Mouse (Mus musculus): ENCODE results near the gene Clcn5. TPM values are rescaled to one million over a fixed set of nuclear protein-coding genes. Genes with fewer than 3 reads are reported as not detected.

The Clcn5 gene
- total and polyA plus RNA-seq, 3 experiments, result 0.68 to 3.7 (median 2.9) TPM

GRCm38 (mm10) chrX:7156026-7156732, 163.0 kb downstream of the Clcn5 start:
- Histone ChIP-seq H3K4me3 (no peak overlapping the region), H3K27ac (no peak overlapping the region), H3K79me2 (replicated peaks; ENCODE audit: control insufficient read depth, insufficient read depth, low read length) (no peaks in the 10 kb centered on the region), H3K9ac (ENCODE audit: low read depth, low read length) (no peak overlapping the region), H3K4me1 (ENCODE audit: control insufficient read depth, insufficient read depth, low read length) (no peaks in the 10 kb centered on the region), H3K27me3 (ENCODE audit: control insufficient read depth, insufficient read depth, low read length) (no peaks in the 10 kb centered on the region), H3K36me3 (ENCODE audit: control insufficient read depth, insufficient read depth, low read length) (no peaks in the 10 kb centered on the region)
- TF ChIP-seq CTCF (IDR thresholded peaks at IDR 0.05) (no peak), POLR2A (IDR thresholded peaks at IDR 0.05; ENCODE audit: insufficient read depth, low read depth, low read length) (no peak), EP300 (IDR thresholded peaks at IDR 0.05; ENCODE audit: insufficient read depth, low read depth, low read length) (no peak)
- no peak for DNase-seq
- WGBS, result 79% methylated on average over 6 of the region's 6 CpGs
- intact Hi-C loops (cut with DNase I), result no loop called here

GRCm38 (mm10) chrX:7150129-7150528, 169.0 kb downstream of the Clcn5 start:
- Histone ChIP-seq H3K4me3 (no peak overlapping the region), H3K79me2 (replicated peaks; ENCODE audit: control insufficient read depth, insufficient read depth, low read length) (no peaks in the 10 kb centered on the region), H3K27ac (no peak overlapping the region), H3K36me3 (ENCODE audit: control insufficient read depth, insufficient read depth, low read length) (no peaks in the 10 kb centered on the region), H3K4me1 (ENCODE audit: control insufficient read depth, insufficient read depth, low read length) (no peaks in the 10 kb centered on the region), H3K9ac (ENCODE audit: low read depth, low read length) (no peak overlapping the region), H3K27me3 (ENCODE audit: control insufficient read depth, insufficient read depth, low read length) (no peaks in the 10 kb centered on the region)
- no peak for DNase-seq
- intact Hi-C loops (cut with DNase I), result loop anchor here (5.0 kb wide), 1 partner anchor 498 kb away; no protein-coding TSS in a partner anchor
- TF ChIP-seq EP300 (IDR thresholded peaks at IDR 0.05; ENCODE audit: insufficient read depth, low read depth, low read length), result no peak
- TF ChIP-seq CTCF (IDR thresholded peaks at IDR 0.05), result peak; percentile 52
- WGBS, result 68% methylated on average over 4 of the region's 4 CpGs

GRCm38 (mm10) chrX:7146156-7146555, 173.0 kb downstream of the Clcn5 start:
- intact Hi-C loops (cut with DNase I), result loop anchor here (5.0 kb wide), 1 partner anchor 224 kb away; no protein-coding TSS in a partner anchor
- Histone ChIP-seq H3K27ac (no peak overlapping the region), H3K36me3 (ENCODE audit: control insufficient read depth, insufficient read depth, low read length) (no peaks in the 10 kb centered on the region), H3K4me1 (ENCODE audit: control insufficient read depth, insufficient read depth, low read length) (no peaks in the 10 kb centered on the region), H3K9ac (ENCODE audit: low read depth, low read length) (no peak overlapping the region), H3K79me2 (replicated peaks; ENCODE audit: control insufficient read depth, insufficient read depth, low read length) (no peaks in the 10 kb centered on the region), H3K4me3 (no peak overlapping the region), H3K27me3 (ENCODE audit: control insufficient read depth, insufficient read depth, low read length) (no peaks in the 10 kb centered on the region)
- WGBS, result 44% methylated on average over 7 of the region's 7 CpGs
- DNase-seq, result no peak
- TF ChIP-seq CTCF (IDR thresholded peaks at IDR 0.05) (no peak), POLR2A (IDR thresholded peaks at IDR 0.05; ENCODE audit: insufficient read depth, low read depth, low read length) (no peak), EP300 (IDR thresholded peaks at IDR 0.05; ENCODE audit: insufficient read depth, low read depth, low read length) (no peak)

- intact Hi-C loops (cut with DNase I), result no loop called here
- H3K4me3 ChIP-seq, result no peak overlapping the region
- no peaks in the 10 kb centered on the region for H3K79me2 ChIP-seq (replicated peaks; ENCODE audit: control insufficient read depth, insufficient read depth, low read length)
- no peaks in the 10 kb centered on the region for H3K4me1 ChIP-seq (ENCODE audit: control insufficient read depth, insufficient read depth, low read length)
- WGBS, result 76% methylated on average over 4 of the region's 4 CpGs
- DNase-seq, result peak in 1 of 2 experiments; percentile 1
- no peak overlapping the region for H3K27ac ChIP-seq
- no peaks in the 10 kb centered on the region for H3K27me3 ChIP-seq (ENCODE audit: control insufficient read depth, insufficient read depth, low read length)
- H3K36me3 ChIP-seq (ENCODE audit: control insufficient read depth, insufficient read depth, low read length), result no peaks in the 10 kb centered on the region
- no peak for TF ChIP-seq EP300 (IDR thresholded peaks at IDR 0.05; ENCODE audit: insufficient read depth, low read depth, low read length)
- no peak for TF ChIP-seq POLR2A (IDR thresholded peaks at IDR 0.05; ENCODE audit: insufficient read depth, low read depth, low read length)
- TF ChIP-seq CTCF (IDR thresholded peaks at IDR 0.05), result no peak
- no peak overlapping the region for H3K9ac ChIP-seq (ENCODE audit: low read depth, low read length)
Observed at GRCm38 (mm10) chrX:7121618-7122280, 197.4 kb downstream of the Clcn5 start.

- Histone ChIP-seq H3K36me3 (ENCODE audit: control insufficient read depth, insufficient read depth, low read length) (no peaks in the 10 kb centered on the region), H3K4me1 (ENCODE audit: control insufficient read depth, insufficient read depth, low read length) (no peaks in the 10 kb centered on the region), H3K27me3 (ENCODE audit: control insufficient read depth, insufficient read depth, low read length) (no peaks in the 10 kb centered on the region), H3K4me3 (no peak overlapping the region), H3K79me2 (replicated peaks; ENCODE audit: control insufficient read depth, insufficient read depth, low read length) (no peaks in the 10 kb centered on the region), H3K9ac (ENCODE audit: low read depth, low read length) (no peak overlapping the region), H3K27ac (no peak overlapping the region)
- TF ChIP-seq POLR2A (IDR thresholded peaks at IDR 0.05; ENCODE audit: insufficient read depth, low read depth, low read length), result no peak
- no peak for TF ChIP-seq EP300 (IDR thresholded peaks at IDR 0.05; ENCODE audit: insufficient read depth, low read depth, low read length)
- TF ChIP-seq CTCF (IDR thresholded peaks at IDR 0.05), result no peak
- no peak for DNase-seq
- 81% methylated on average over 3 of the region's 3 CpGs for WGBS
- intact Hi-C loops (cut with DNase I), result no loop called here
Observed at GRCm38 (mm10) chrX:7114885-7115284, 204.3 kb downstream of the Clcn5 start.

Small RNAs within 50 kb of the gene (microRNA-seq; reads per million reads assigned to microRNA genes)
- gene Mir188 (59.1 to 81.9 reads per million in 2 experiments), gene Mir362 (25.8 to 26.3 reads per million in 2 experiments), gene Mir500 (54.8 to 100 reads per million in 2 experiments), gene Mir501 (148 to 206 reads per million in 2 experiments), gene Mir532 (706 to 812 reads per million in 2 experiments)

Other genes starting within 250 kb of the Clcn5 start
- gene Usp27x, start 56.5 kb upstream of the Clcn5 start, total RNA-seq (2021), result under 1 TPM; 0.32 to 0.81 TPM
- 0.21 and 0.23 TPM in 2 replicates for gene Usp27x, start 56.5 kb upstream of the Clcn5 start, polyA plus RNA-seq (2012; rRNA removed)